Mouse (Mus musculus) brain, embryonic 14.5 days (tissue): ENCODE data around the gene Ccl7.

Experiments
- CTCF ChIP-seq: fragments of 200-500 bp; IDR thresholded peaks from 2 replicates; pipeline ENCODE4 v1.5.1; 2012; ENCODE audit warnings: inconsistent platforms, mild to moderate bottlenecking, moderate library complexity, borderline replicate concordance; ENCODE audit not compliant: insufficient read depth, insufficient read length; ENCODE audit errors: extremely low read depth
- POLR2A ChIP-seq: fragments of 200-500 bp; IDR thresholded peaks from 2 replicates; pipeline ENCODE4 v1.6.1; 2012; ENCODE audit warnings: mild to moderate bottlenecking, inconsistent platforms, borderline replicate concordance; ENCODE audit not compliant: poor library complexity, insufficient read depth, insufficient read length, severe bottlenecking; ENCODE audit errors: extremely low read depth

GRCm38 (mm10) chr11:82057646-82058045 is 12.1 kb downstream of the Ccl7 start, which contains the start of gene Ccl11:
- no peak for TF ChIP-seq POLR2A
- no peak for TF ChIP-seq CTCF
